Comparison of ENCODE assay signal across 9 mouse cellular contexts in the genomic region with DNA sequence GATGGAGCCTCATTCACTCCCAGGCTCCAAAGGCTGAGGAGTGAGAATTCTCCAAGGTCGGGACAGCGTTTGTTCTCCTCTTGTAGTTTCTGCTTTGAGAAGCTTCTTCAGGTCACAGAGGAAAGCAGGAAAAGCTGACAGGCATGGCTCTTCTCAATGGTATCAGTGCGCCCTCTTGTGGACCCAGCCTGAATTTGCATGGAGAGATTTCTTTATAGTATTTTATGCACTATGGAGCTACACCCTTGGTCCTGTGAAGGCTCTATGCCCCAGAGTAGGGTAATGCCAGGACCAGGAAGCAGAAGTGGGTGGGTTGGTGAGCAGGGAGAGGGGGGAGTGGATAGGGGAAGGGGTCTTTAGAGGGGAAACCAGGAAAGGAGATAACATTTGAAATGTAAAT. TPM values are rescaled to one million over a fixed set of nuclear protein-coding genes. Genes with fewer than 3 reads are reported as not detected.
A peak's percentile ranks its signal among the peaks of the same experiment; 100 is the strongest.
DNase-seq lines count a peak whose midpoint lies in the region; TF ChIP-seq lines count a peak whose summit lies in the region.
"Had no signal": no experiment of that assay in that cellular context is flagged by ENCODE, and none has a peak within 500 bp of the region (broad histone marks: within the 10 kb centered on the region; RNA-seq: fewer than 3 reads in every experiment).

No protein-coding gene starts in this region.

- no peaks in the 10 kb centered on the region for H3K36me3 ChIP-seq in liver, adult 2 months (ENCODE audit: control insufficient read depth, insufficient read depth, low read length)

- H3K4me3 ChIP-seq in liver, adult 2 months (ENCODE audit: insufficient read depth, low read depth, low read length): no peak overlapping the region

- no peaks in the 10 kb centered on the region for H3K27me3 ChIP-seq in liver, adult 2 months (ENCODE audit: control insufficient read depth, insufficient read depth, low read length)

- H3K27ac ChIP-seq in liver, adult 2 months (replicated peaks; ENCODE audit: insufficient read depth, low read depth, low read length): no peak overlapping the region

- no peaks in the 10 kb centered on the region for H3K79me2 ChIP-seq in liver, adult 2 months (ENCODE audit: control insufficient read depth, insufficient read depth, low read length)

- TF ChIP-seq POLR2A in liver, adult 2 months (IDR thresholded peaks at IDR 0.05; ENCODE audit: extremely low read depth, insufficient read depth, low read length): no peak

- peak; percentile 57 for TF ChIP-seq CTCF in liver, adult 2 months (IDR thresholded peaks at IDR 0.05; ENCODE audit: low read depth, low read length)

- H3K4me1 ChIP-seq in liver, adult 2 months (ENCODE audit: control insufficient read depth, insufficient read depth, low read length): no peaks in the 10 kb centered on the region

- no peak overlapping the region for H3K9ac ChIP-seq in liver, adult 2 months (ENCODE audit: low read depth, low read length)

- WGBS in liver, adult 2 months: 0% methylated on average over 3 of the region's 3 CpGs

- peak; percentile 61 for DNase-seq in urinary bladder, postnatal 14 days (ENCODE audit: low spot score)
- no peak for DNase-seq in urinary bladder, adult 2 months (ENCODE audit: low spot score)
- DNase-seq in cerebellum, adult 9-10 months: peak; percentile 74
- peak; percentile 67 to 77 for DNase-seq in frontal cortex, postnatal 25 days (ENCODE audit: low spot score in 2 of 2)
- DNase-seq in kidney, postnatal 10 days: peak; percentile 76
- peak; percentile 67 for DNase-seq in liver, adult 2 months (ENCODE audit: extremely low read depth, low read depth, low spot score)
- DNase-seq in retina, adult 2 months (ENCODE audit: low read depth, low spot score): peak; percentile 47
- no peak for DNase-seq in T-cell, adult 2 months (ENCODE audit: low spot score)

RNA-seq across cellular contexts. Expression of a gene that starts 51.1 kb away (rescaled TPM):
- 0.03 TPM in 1 of 2 replicates, not detected in the other for polyA plus RNA-seq in urinary bladder, adult 2 months (2012; rRNA removed)
- total RNA-seq in liver, adult 2 months (2014; rRNA removed): not detected in 2 replicates
- polyA plus RNA-seq in liver, adult 2 months (2012; rRNA removed): not detected in 2 replicates
- total RNA-seq: neutrophil, adult 5-6 weeks had no signal

Comparison
In these comparisons a context has a peak if more than half of its experiments do, and no peak if none do; other contexts are left out.
1. DNase-seq: peak in urinary bladder, postnatal 14 days (single experiment), cerebellum, adult 9-10 months (single experiment), frontal cortex, postnatal 25 days (2 of 2), kidney, postnatal 10 days (single experiment), liver, adult 2 months (single experiment) and retina, adult 2 months (single experiment); none in urinary bladder, adult 2 months (single experiment) and T-cell, adult 2 months (single experiment).